Mouse (Mus musculus): ENCODE measurements around the gene Gm38655.

- TF ChIP-seq CTCF (IDR thresholded peaks at IDR 0.05; ENCODE audit: low read depth) (no peak), EP300 (IDR thresholded peaks at IDR 0.05; ENCODE audit: low read depth) (no peak)
These were observed 9.7 kb upstream of the Gm38655 start for GRCm38 (mm10) chr17:25184961-25185360.

All from liver, embryonic 14.5 days (tissue).